Mouse (Mus musculus): ENCODE data around the gene Gm28372. TPM values are rescaled to one million over a fixed set of nuclear protein-coding genes. Genes with fewer than 3 reads are reported as not detected.
A peak's percentile ranks its signal among the peaks of the same experiment; 100 is the strongest.

Gm28372 gene
- polyA plus RNA-seq, 1 experiment: not detected

DNA sequence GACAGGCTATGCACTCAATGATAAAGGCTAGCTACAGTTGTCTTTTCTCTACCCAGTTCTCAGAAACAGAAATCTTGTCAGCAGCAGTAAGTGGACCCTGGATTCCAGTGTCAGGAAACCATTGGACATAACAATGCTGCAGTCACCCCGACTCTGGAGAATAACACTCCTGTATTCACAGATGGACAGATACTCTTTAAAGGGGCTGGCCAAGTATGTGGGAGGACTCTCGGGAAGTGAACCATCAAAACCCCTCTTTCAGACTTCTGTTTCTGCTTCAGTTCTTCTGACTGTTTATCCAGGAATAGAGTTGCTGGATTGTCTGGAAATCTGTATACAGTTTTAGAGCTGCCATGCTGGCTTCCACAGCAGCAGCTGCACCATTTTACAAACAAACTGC, 24.8 kb downstream of the Gm28372 start:
- no peak overlapping the region for H3K4me3 ChIP-seq (ENCODE audit: insufficient read depth, low read length)
- no peak overlapping the region for H3K27ac ChIP-seq (ENCODE audit: insufficient read depth, low read length)
- TF ChIP-seq CTCF (IDR thresholded peaks at IDR 0.05; ENCODE audit: borderline replicate concordance, insufficient read depth, low read length) (no peak), POLR2A (IDR thresholded peaks at IDR 0.05; ENCODE audit: low read depth, low read length) (no peak)
- H3K4me1 ChIP-seq (ENCODE audit: control insufficient read depth, insufficient read depth, low read length): 0 out of 2 replicates have a peak, but pooled peaks cover 2% of the 10 kb centered on the region

DNA sequence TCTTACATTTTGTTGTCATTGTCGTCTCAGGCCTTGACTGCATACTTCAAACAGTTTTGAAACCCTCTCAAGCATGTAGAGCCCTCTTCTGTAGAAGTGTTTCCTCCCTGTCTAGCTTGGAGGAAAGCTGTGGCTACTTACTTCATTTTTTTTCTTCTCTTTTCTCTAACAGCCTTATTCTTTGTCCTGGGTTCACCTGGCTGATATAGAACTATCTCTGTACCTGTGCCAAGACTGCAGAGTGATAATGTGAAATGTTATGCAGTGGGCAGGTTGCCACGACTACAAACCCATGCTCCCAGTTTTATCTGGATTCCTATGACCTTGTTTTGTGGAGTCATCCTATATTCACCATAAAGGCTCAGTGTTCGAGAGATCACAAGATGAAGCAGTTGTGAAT, 25.4 kb downstream of the Gm28372 start:
- no peak for TF ChIP-seq CTCF (IDR thresholded peaks at IDR 0.05; ENCODE audit: borderline replicate concordance, insufficient read depth, low read length)
- TF ChIP-seq POLR2A (IDR thresholded peaks at IDR 0.05; ENCODE audit: low read depth, low read length): no peak

DNA sequence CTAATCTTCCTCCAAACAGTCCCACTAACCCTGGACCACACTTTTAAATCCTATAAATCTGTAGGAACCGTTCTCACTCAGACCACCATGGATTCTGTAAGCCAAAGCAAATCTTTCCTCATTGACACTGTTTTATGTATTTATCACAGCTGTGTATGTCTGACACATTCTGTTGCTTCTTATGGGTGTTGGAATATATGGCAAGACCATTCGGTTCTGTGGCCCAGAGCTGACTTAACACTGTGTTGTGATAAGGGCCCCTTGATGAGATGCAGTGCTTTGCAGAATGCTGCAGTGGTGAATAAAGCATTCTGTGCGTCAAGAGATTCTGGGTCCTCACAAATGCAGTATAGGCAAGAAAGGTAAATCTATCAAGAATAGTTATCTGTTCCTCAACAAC, 27.1 kb downstream of the Gm28372 start:
- no peak overlapping the region for H3K4me3 ChIP-seq (ENCODE audit: insufficient read depth, low read length)
- no peak for TF ChIP-seq CTCF (IDR thresholded peaks at IDR 0.05; ENCODE audit: borderline replicate concordance, insufficient read depth, low read length)
- TF ChIP-seq POLR2A (IDR thresholded peaks at IDR 0.05; ENCODE audit: low read depth, low read length): no peak
- no peak overlapping the region for H3K27ac ChIP-seq (ENCODE audit: insufficient read depth, low read length)
- H3K4me1 ChIP-seq (ENCODE audit: control insufficient read depth, insufficient read depth, low read length): 0 out of 2 replicates have a peak, but pooled peaks cover 2% of the 10 kb centered on the region

More for the DNA sequence above, 25.4 kb downstream of the Gm28372 start:
- Histone ChIP-seq H3K4me1 (ENCODE audit: control insufficient read depth, insufficient read depth, low read length) (0 out of 2 replicates have a peak, but pooled peaks cover 2% of the 10 kb centered on the region), H3K4me3 (ENCODE audit: insufficient read depth, low read length) (no peak overlapping the region), H3K27ac (ENCODE audit: insufficient read depth, low read length) (no peak overlapping the region)

DNA sequence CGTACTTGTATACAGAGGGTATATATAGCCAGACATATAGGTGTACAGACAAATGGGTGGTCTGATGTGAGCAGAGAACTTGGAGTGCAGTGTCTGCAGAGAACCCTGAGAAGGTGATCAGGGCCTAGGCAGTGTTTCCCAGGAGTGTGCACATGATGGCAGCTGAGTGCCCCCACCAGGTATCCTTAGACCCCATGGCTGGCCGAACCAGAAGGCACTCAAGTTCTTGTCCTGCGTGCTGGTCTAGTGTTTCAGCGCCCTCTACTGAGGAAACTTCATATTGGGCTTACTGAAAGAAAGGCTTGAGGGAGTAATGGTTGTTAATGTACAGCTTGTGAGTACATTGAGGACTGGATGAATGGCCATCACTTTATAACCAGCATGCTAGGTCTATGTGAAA, 28.1 kb downstream of the Gm28372 start:
- no peak overlapping the region for H3K4me3 ChIP-seq (ENCODE audit: insufficient read depth, low read length)
- no peak overlapping the region for H3K27ac ChIP-seq (ENCODE audit: insufficient read depth, low read length)
- TF ChIP-seq CTCF (IDR thresholded peaks at IDR 0.05; ENCODE audit: borderline replicate concordance, insufficient read depth, low read length) (peak; percentile 47; the same call in 1 of the 2 replicates), POLR2A (IDR thresholded peaks at IDR 0.05; ENCODE audit: low read depth, low read length) (no peak)
- no peaks in the 10 kb centered on the region for H3K4me1 ChIP-seq (ENCODE audit: control insufficient read depth, insufficient read depth, low read length)

DNA sequence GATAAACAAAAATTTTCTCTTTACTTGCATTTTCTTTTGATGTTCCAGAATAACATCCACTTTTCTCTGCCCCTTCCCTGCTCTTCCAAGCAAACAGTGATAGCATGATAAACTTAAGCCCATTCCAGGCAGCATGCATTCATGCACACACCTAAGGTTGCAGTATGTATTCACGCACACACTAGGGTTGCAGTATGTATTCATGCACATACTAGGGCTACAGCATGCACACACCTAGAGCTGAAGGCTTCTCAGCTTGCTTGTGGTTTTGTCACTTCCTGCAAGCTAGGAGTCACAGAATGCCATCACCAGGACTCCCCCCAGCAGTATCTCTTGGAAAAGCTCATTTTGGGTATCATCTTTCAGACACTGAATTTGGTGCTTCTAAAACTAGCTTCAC, 31.7 kb downstream of the Gm28372 start:
- Histone ChIP-seq H3K27ac (ENCODE audit: insufficient read depth, low read length) (no peak overlapping the region), H3K4me3 (ENCODE audit: insufficient read depth, low read length) (no peak overlapping the region), H3K4me1 (ENCODE audit: control insufficient read depth, insufficient read depth, low read length) (no peaks in the 10 kb centered on the region)
- TF ChIP-seq POLR2A (IDR thresholded peaks at IDR 0.05; ENCODE audit: low read depth, low read length): no peak
- no peak for TF ChIP-seq CTCF (IDR thresholded peaks at IDR 0.05; ENCODE audit: borderline replicate concordance, insufficient read depth, low read length)

DNA sequence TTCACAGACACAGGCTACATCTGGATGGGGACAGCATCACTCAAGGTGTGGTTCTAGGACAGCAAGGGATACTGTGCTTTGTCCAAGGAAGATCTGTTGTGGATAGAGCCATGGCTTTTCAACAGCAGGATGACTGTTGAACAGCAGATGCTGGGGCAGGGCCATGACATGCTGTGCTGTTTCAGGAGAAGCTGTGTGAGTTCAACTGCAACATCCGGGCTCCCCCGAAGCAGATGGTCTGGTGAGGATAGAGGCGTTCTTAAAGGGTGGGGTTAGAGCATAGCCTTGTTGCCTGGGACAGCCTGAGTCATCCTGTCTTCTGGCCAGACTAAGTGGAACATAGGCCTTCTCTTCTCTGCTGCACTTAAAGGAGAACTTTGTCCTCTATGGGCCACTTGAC, 33.8 kb downstream of the Gm28372 start:
- TF ChIP-seq POLR2A (IDR thresholded peaks at IDR 0.05; ENCODE audit: low read depth, low read length): no peak
- TF ChIP-seq CTCF (IDR thresholded peaks at IDR 0.05; ENCODE audit: borderline replicate concordance, insufficient read depth, low read length): no peak
- H3K4me1 ChIP-seq (ENCODE audit: control insufficient read depth, insufficient read depth, low read length): no peaks in the 10 kb centered on the region
- no peak overlapping the region for H3K4me3 ChIP-seq (ENCODE audit: insufficient read depth, low read length)
- no peak overlapping the region for H3K27ac ChIP-seq (ENCODE audit: insufficient read depth, low read length)

DNA sequence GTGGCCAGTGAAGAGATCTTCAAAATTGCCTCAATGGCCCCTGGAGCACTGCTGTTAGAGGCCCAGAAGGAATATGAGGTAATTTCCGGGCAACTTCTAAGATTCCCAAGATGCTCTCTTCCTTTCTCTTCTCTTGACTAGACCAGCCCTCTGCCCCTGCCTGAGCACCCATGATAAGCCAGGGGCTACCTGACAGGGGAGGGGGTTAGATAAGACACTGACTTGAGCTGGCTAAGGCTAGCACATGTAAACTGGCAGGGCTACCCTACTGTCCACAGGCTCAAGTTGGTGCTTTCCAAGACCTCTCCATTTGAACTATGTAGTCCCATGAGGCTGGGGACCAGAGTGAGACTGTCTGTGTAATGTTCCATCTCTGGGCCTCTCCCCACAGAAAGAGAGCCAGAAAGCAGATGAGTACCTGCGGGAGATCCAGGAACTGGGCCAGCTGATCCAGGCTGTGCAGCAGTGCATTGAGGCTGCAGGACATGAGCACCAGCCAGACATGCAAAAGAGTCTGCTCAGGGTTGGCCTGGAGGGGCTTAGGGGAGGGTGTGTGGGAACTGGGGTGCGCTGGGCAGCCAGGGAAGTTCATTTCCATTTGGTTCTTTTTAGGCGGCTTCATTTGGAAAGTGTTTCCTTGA, 34.9 kb downstream of the Gm28372 start:
- H3K4me3 ChIP-seq (ENCODE audit: insufficient read depth, low read length): no peak overlapping the region
- TF ChIP-seq CTCF (IDR thresholded peaks at IDR 0.05; ENCODE audit: borderline replicate concordance, insufficient read depth, low read length) (no peak), POLR2A (IDR thresholded peaks at IDR 0.05; ENCODE audit: low read depth, low read length) (no peak)
- no peak overlapping the region for H3K27ac ChIP-seq (ENCODE audit: insufficient read depth, low read length)
- no peaks in the 10 kb centered on the region for H3K4me1 ChIP-seq (ENCODE audit: control insufficient read depth, insufficient read depth, low read length)

DNA sequence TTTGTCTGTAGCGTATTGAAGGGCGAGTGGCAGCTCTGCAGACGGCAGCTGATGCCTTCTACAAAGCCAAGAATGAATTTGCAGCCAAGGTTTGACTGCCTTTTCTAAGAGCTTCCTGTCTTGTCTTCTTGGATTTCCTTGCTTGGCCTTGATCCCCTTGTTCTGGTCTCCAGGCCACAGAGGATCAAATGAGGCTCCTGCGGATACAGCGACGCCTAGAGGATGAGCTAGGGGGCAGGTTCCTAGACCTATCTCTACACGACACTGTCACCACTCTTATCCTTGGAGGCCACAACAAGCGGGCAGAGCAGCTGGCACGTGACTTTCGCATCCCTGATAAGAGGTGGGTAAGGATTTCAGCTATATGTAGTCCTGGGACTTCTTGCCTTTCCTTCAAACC, 37.1 kb downstream of the Gm28372 start:
- no peaks in the 10 kb centered on the region for H3K4me1 ChIP-seq (ENCODE audit: control insufficient read depth, insufficient read depth, low read length)
- H3K27ac ChIP-seq (ENCODE audit: insufficient read depth, low read length): no peak overlapping the region
- TF ChIP-seq CTCF (IDR thresholded peaks at IDR 0.05; ENCODE audit: borderline replicate concordance, insufficient read depth, low read length): no peak
- no peak for TF ChIP-seq POLR2A (IDR thresholded peaks at IDR 0.05; ENCODE audit: low read depth, low read length)
- no peak overlapping the region for H3K4me3 ChIP-seq (ENCODE audit: insufficient read depth, low read length)

DNA sequence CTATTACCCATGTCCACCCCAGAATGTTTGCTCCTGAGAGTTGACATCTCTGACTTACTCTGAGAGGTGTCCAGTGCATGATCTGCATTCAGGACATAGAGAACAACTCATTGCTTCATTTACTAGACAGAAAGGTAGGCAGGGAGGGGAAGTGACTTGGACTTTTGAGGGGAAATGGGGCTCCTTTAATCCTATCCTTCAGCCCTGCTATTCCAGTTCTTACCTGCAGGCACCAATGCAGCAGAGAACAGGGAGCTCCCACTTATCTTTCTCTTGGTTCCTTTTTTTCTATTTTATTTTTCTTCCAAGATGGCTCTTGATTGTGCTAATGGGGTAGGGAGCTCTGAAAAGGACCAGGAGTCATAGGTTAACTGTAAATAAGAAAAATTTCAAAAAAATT, 43.4 kb downstream of the Gm28372 start:
- Histone ChIP-seq H3K4me3 (ENCODE audit: insufficient read depth, low read length) (no peak overlapping the region), H3K27ac (ENCODE audit: insufficient read depth, low read length) (no peak overlapping the region), H3K4me1 (ENCODE audit: control insufficient read depth, insufficient read depth, low read length) (peaks cover 12% of the 10 kb centered on the region)
- TF ChIP-seq CTCF (IDR thresholded peaks at IDR 0.05; ENCODE audit: borderline replicate concordance, insufficient read depth, low read length) (no peak), POLR2A (IDR thresholded peaks at IDR 0.05; ENCODE audit: low read depth, low read length) (no peak)

DNA sequence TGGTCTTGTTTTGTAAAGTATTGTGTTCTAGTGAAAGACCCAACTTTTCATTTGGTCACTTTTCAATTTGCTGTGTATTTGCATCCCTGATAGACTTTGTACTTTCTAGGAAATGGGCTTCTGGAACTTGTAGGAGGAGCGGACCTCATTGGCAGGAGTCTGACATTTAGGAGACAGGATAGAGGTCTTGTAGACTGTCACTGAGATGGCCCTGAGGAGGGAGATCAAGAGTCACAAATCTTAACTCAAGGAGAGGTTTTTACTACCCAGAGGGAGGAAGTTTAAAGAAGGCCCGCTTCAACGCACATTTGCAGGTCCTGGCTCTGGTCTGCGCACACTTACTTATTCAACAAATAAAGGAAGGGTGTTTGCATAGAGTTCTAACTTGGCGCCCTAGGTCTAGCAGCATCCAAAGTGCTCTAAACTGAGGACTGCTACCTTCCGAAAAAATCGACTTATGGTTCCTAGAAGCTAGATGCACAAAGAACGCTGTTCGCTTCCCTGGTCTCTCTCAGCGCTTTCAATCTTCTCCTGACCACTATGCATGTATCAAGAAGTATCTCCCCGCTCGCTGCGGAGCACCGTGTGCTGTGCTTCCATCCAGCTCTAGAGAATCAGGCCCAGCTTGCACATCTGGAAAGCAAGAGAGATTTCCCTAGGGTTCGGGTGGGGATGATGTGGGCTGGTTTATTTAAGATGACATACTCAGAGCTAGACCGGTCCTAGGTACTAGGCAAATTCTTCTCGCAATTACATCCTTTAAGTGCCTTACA, 44.2 kb downstream of the Gm28372 start:
- no peak overlapping the region for H3K27ac ChIP-seq (ENCODE audit: insufficient read depth, low read length)

More for the DNA sequence above, 44.2 kb downstream of the Gm28372 start:
- peaks cover 12% of the 10 kb centered on the region for H3K4me1 ChIP-seq (ENCODE audit: control insufficient read depth, insufficient read depth, low read length)
- H3K4me3 ChIP-seq (ENCODE audit: insufficient read depth, low read length): peak overlapping the region; percentile 73
- no peak for TF ChIP-seq POLR2A (IDR thresholded peaks at IDR 0.05; ENCODE audit: low read depth, low read length)
- no peak for TF ChIP-seq CTCF (IDR thresholded peaks at IDR 0.05; ENCODE audit: borderline replicate concordance, insufficient read depth, low read length)

All from embryonic fibroblast, embryonic 13.5 days (primary cell).